Mouse (Mus musculus): Measurements from ENCODE around the gene Cfap54.
A peak's percentile ranks its signal among the peaks of the same experiment; 100 is the strongest.

Gene Cfap54

GRCm38 (mm10) chr10:92933616-92934015 is 147.8 kb downstream of the Cfap54 start:
- no peak for DNase-seq

DNA sequence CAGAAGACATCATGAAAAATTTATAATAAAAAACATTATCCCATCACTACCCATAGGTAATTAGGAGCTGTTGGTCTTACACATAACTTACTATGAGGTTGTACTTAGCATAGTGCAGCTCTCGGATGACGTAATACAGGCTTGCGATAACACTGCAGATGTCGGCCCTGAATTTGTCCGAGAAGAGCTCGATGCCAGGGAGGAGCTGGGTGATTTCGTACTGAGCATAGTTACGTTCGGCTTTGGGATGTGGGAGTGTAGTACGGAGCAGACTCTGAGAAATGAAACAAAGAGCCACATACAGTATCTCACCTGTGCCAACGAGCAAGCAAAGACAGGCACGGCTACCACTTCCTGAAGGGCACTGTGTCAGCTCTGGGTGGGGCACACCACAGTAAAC is 149.0 kb downstream of the Cfap54 start:
- no peak for DNase-seq

- DNase-seq = no peak
These were observed 151.4 kb downstream of the Cfap54 start for GRCm38 (mm10) chr10:92930036-92930435.

DNA sequence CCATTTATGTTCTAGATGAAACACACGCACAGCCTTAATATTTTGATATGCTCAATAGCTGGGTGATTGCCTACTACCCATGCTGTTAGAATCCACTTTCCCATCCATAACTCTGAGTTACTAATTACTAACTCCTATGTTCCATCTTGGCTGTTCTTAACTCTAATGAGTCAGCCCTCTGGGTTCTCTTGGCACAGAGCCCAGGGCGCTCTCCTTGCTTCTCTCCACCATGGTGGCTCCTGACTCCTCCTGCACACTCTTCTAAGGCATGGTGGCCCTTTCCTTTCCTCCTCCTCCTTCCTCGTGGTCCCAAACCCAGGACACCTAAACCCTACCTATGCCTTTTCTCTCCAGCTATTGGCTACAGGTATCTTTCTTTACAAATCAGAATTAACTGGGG is 153.2 kb downstream of the Cfap54 start:
- peak; percentile 12 for DNase-seq

GRCm38 (mm10) chr10:92918551-92918950 is 162.9 kb downstream of the Cfap54 start:
- DNase-seq = no peak

DNA sequence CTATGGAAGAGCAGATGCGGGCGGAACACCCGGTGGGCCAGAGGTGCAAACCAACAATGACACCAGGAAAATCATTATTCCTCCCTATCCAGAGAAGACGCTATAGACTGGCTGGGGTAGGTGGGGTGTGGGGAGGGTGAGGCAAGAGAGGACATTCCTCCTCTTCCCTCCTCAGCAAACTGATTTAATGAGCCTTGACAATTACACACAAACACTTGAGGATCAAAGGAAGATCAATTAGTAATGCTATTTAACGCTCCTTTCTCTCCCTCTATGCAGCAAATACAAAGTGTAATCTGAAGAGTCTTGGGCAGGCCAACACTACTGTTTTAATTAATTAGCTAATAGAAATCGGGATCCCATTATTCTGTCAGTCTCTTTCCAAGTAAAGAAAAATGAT is 174.2 kb downstream of the Cfap54 start:
- no peak for DNase-seq

DNA sequence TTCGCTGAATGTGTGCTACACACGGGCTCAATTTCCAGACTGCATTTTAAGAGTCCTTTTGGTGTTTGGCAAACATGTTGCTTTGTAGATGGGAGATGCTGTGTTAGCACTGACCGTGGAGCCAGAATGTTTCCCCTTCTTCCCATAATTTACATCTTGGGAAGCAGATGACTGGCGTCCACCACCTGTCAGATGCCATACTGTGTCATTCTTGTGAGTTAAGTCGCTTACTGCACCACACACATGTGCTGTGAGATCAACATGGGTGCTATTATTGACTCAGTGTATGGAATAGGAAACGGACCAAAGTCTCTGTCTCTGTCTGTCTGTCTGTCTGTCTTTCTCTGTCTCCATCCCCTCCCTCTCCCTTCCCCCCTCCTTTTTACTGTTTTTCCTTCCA is 193.0 kb downstream of the Cfap54 start:
- no peak for DNase-seq

DNA sequence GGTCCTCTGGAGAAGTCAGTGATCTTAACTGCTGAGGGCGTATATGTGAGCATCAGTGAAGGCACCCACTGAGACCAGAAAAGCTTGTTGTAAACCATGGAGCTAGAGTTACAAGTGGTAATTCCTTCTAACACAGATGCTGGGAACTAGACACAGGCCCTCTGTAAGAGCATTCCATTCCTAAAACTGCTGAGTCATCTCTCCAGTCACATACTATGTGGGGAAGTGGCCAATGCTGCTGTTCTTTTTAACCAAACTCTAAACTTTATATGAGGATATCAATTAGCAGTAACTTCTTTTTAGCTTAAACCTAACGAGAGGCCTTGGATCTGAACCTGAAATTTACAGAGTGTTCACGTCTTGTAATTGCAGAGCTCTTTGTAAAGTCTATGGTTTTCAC is 203.4 kb downstream of the Cfap54 start:
- DNase-seq = no peak

GRCm38 (mm10) chr10:92840980-92841379 is 240.4 kb downstream of the Cfap54 start:
- no peak for DNase-seq

DNA sequence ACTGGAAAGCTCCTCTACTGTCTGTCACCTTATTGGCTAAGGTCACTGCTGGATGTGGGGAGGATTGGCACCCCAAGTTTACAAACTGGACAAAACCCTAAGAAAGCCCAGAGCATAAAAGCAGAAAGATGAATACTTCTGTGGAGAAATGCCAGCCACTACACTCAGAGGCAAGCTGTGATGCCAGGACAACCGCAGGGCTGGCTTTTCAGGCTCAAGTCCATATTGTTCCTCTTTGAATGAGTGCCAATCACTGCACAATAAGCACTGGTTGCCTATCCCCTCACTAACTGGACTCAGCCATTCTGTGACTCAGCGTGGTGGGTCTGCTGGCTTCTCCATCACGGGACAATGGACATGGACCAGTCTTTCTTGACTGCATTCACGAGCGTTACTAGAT is 243.8 kb downstream of the Cfap54 start:
- no peak for DNase-seq

DNA sequence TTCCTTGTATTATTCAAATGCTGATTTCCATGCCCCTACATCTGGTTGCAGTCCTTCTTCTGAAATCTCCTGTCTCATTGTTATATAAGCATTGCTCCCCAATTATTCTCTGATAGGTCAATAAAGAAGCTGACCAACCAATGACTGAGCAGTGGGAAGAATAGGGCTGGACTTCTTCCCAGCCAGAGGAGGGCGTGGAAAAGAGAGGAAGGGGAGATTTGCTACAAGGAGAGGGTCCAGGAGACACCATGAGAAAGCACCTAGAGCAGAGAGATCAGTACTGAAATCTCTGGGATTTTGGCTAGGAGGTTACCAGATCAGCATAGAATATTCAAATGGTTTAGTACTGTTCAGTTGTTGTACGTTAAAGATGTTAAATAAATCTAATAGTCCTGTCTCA is 244.4 kb downstream of the Cfap54 start:
- no peak for DNase-seq

- DNase-seq = no peak
These were observed 259.9 kb downstream of the Cfap54 start for GRCm38 (mm10) chr10:92821499-92821898.

DNA sequence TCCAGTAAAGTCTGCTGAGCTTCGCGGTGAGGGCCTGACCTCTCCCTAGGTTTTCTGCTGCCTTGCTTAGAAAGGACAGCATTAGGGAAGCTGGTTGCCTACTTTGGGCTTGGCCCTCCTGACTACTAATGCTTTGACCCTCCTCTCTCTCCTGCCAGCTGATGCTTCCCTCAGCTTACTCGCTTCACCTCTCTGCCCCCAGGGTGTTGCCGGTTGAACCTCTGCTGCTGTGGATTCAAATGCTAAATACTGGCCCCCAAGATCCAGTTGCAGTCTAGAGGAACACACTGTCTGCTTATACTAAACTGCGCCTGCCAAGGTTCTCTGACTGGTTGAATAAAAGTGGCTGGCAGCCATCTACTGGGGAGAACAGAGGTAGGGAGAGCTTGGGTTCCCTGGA is 263.2 kb downstream of the Cfap54 start:
- no peak for DNase-seq

GRCm38 (mm10) chr10:92816903-92817302 is 264.5 kb downstream of the Cfap54 start:
- no peak for DNase-seq

DNA sequence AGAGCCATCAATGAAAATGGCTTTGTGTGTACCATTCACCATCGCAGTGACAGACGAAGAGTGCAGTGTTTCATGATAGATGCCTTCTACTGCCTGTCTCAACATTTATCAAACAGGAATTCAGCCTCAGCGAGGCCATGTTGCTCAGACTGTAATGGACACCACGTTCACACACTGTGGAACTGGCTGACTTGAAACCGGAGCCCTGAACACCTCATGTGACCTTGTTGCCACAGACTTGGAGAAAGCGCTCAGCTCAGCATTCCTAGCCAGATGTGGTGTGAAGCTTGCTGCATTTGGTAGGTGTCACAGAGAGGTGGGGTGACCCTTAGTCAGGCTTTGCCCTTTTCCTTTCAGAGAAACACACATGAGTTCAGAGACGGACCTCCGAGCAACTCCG is 270.5 kb downstream of the Cfap54 start:
- no peak for DNase-seq

- DNase-seq = no peak
These were observed 289.5 kb downstream of the Cfap54 start for GRCm38 (mm10) chr10:92791908-92792307.

DNA sequence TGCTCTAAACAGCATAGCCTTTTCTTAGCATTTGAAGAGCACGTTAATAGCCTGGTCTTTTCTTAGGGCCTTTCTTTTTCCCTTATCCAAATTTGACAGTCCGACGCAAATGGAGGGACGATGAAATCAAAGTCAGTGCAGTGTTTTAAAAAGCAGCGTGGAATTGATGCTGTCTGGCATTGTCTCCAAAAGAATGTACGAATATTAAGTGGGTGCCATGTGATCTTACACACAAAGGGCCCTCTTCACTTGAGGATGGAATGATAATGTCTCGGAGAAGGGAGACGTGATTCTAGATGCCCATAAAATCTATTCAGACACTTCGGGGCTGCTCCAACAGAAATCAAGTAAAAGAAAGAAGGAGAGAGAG is 289.9 kb downstream of the Cfap54 start:
- no peak for DNase-seq

GRCm38 (mm10) chr10:92790893-92791530 is 290.4 kb downstream of the Cfap54 start:
- DNase-seq = no peak

GRCm38 (mm10) chr10:92790247-92790646 is 291.2 kb downstream of the Cfap54 start:
- DNase-seq = no peak

DNA sequence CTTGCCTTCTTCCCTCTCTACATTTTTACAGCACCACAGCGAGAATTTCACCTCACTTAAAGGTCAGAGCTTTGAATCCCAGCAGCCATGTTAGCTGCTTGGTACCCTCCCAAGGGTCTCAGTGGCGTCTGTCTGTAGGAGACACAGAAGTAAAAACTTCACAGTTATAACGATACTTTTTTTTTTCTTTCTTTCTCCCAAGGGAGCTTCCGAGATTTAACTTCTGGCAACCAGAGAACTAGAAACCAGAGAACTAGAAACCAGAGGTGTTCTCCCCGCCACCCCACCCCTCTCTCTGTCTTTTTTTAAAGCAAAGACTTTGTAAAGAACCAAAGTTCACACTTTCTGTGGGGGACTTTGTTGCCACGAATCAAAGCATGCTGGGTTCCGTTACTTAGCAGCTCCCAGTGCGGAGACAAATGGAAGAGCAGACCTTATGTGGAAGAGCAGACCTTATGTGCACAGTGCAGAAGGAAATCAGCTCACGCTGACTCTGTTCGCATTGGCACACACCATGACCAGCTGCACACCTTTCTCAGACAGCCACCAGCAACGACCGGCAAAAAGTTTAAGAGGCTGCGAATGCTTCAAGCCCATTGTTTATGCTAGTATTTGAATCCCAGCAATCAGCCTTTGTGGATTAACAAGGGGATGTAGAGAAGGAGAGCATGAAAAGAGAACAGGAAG is 292.9 kb downstream of the Cfap54 start:
- DNase-seq = no peak

DNA sequence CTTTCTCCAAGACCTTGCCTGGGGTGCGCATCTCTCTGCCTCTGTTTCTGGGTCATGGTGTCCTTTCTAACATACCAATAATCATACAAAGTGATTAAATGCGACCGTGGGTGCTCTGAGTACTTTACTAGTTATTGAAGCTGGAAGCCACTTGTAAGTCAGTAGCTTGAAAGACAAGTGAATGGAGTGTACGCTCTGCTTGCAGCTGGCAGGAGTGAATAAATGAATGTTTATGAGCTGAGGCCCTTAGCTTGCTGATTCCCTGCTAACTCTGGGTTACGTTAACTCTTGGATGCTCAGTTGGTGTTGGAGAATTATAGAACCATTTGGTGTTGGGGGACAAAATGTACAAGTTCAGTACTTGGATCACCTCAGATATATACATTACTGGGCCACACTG is 298.7 kb downstream of the Cfap54 start:
- no peak for DNase-seq

- DNase-seq = no peak
These were observed 327.1 kb downstream of the Cfap54 start for GRCm38 (mm10) chr10:92754359-92754758.

DNA sequence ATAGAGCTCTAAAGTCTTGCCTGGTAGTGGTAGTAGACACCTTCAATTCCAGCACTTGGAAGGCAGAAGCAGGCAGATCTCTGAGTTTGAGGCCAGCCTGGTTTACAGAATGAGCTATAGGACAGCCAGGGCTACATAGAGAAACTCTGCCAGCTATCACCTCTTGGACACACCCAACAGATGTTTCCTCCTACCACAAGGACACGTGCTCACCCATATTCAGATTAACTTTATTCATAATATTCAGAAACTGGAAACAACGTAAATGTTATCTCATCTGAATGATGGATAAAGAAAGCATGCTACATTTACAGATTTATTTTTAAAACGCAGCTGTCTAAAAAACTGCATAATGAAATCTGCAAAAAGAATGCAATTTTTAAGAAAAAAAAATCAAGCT is 351.1 kb downstream of the Cfap54 start:
- no peak for DNase-seq

DNA sequence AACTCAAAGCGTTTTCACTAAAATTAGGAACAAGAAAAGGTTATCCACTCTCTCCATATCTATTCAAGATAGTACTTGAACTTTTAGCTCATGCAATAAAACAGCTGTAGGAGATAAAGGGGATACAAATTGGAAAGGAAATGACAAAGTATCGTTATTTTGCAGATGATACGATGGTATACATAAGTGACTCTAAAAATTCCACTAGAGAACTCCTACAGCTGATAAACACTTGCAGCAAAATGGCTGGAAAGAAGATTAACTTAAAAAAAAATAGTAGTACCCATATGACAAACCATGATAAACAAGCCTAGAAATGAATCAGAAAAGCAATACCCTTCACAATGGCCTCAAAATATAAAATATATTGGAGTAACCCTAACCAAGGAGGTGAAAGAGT is 352.7 kb downstream of the Cfap54 start:
- DNase-seq = no peak
